Mouse (Mus musculus) liver, embryonic 13.5 days (tissue): ENCODE results near the gene Rftn1. TPM values are rescaled to one million over a fixed set of nuclear protein-coding genes. Genes with fewer than 3 reads are reported as not detected.
A peak's percentile ranks its signal among the peaks of the same experiment; 100 is the strongest.

Experiments used
- ATAC-seq: fragments of 200-750 bp; cut with Nextera tagmentation; 2 replicates; pipeline ENCODE4 v1.8.0; 2017; ENCODE audit warnings: low read depth, mild to moderate bottlenecking, moderate number of reproducible peaks, moderate library complexity
- DNase-seq: peaks from one replicate; pipeline ENCODE4 v3.0.0; 2022
- H3K27ac ChIP-seq: fragments of 300-500 bp; sonication (generic); 2 replicates; pipeline ENCODE4 v1.5.1; 2015; ENCODE audit warnings: moderate library complexity, mild to moderate bottlenecking, inconsistent platforms
- H3K27me3 ChIP-seq: fragments of 300-500 bp; sonication (generic); 2 replicates; pipeline ENCODE4 v1.6.1; 2015; ENCODE audit warnings: mild to moderate bottlenecking, inconsistent platforms
- H3K36me3 ChIP-seq: fragments of 300-500 bp; sonication (generic); 2 replicates; pipeline ENCODE4 v1.6.1; 2015; ENCODE audit warnings: mild to moderate bottlenecking, inconsistent platforms
- H3K4me1 ChIP-seq: fragments of 300-500 bp; sonication (generic); replicated peaks from 2 replicates; pipeline ENCODE4 v1.6.1; 2015; ENCODE audit warnings: inconsistent platforms
- H3K4me2 ChIP-seq: fragments of 300-500 bp; sonication (generic); 2 replicates; pipeline ENCODE4 v1.6.1; 2015; ENCODE audit warnings: inconsistent platforms, mild to moderate bottlenecking, moderate library complexity
- H3K4me3 ChIP-seq: fragments of 300-500 bp; sonication (generic); replicated peaks from 2 replicates; pipeline ENCODE4 v1.5.1; 2015; ENCODE audit warnings: mild to moderate bottlenecking, inconsistent platforms
- H3K9ac ChIP-seq: fragments of 300-500 bp; sonication (generic); 2 replicates; pipeline ENCODE4 v1.6.1; 2015; ENCODE audit warnings: mild to moderate bottlenecking, inconsistent platforms
- H3K9me3 ChIP-seq: fragments of 300-500 bp; sonication (generic); replicated peaks from 2 replicates; pipeline ENCODE4 v1.6.1; 2016; ENCODE audit warnings: inconsistent platforms
- WGBS: fragments of 180-500 bp; shearing (Covaris S2); methylation state at CpG from one replicate; pipeline ENCODE4 v1.1.7; 2015; ENCODE audit not compliant: insufficient replicate concordance; 5-methylcytosine and 5-hydroxymethylcytosine counted together
- polyA plus RNA-seq: library from polyadenylated mRNA; unstranded; fragments of >200 nt; fragmentation: Nextera tagmentation; extraction: Ambion mirVana; gene quantifications from 2 replicates; pipeline ENCODE4 v1.2.1, GENCODE M21; 2015

Gene Rftn1
- polyA plus RNA-seq, 1 experiment from 2014 or later: 5.7 TPM

GRCm38 (mm10) chr17:50033698-50034097 is 156.8 kb downstream of the Rftn1 start:
- no peak for DNase-seq
- H3K27ac ChIP-seq: peak overlapping the region; percentile 91; the same call in 1 of the 2 replicates

DNA sequence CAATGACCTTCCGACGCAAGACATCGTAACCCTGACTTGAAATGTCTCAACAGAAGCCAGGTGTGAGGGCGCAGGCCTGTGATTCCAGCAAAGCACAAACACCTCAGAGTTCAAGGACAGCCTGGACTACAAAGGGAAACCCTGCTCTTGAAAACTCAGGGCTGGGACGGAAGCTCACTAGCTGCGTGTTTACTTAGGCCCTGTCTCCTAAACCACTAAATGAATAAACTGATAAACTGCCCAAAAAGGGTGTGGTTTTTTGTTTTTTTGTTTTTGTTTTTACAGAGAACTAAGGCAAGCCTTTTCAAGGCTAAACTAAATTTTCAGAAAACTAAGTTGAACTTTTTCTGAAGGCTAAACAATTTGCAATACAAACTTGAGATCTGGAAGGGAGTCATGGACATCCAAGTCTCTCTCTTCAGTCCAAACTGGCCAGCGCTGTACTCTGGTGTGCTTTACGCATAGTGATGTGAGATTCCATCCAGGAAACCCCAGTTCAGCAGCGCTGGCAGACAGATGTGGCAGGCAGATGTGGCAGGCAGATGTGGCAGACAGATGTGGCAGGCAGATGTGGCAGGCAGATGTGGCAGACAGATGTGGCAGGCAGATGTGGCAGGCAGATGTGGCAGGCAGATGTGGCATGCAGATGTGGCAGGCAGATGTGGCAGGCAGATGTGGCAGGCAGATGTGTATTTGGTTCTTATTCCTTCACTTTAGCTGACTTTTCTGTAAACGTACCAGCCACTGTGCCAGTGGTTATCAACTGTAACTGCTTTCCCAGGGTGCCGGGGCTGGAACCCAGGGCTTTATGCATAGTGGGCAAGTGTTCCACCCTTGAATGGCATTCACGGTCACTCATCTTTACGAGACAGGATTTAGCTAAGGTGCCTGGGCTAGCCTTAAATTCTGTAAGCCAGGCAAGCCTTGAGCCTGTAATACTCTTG is 158.7 kb downstream of the Rftn1 start:
- no peaks in the 10 kb centered on the region for H3K9me3 ChIP-seq
- H3K4me2 ChIP-seq: 0 out of 2 replicates have a peak overlapping the region, but pooled peaks have one; percentile 0
- H3K27me3 ChIP-seq: no peaks in the 10 kb centered on the region
- ATAC-seq: peak; percentile 82
- H3K36me3 ChIP-seq: 0 out of 2 replicates have a peak, but pooled peaks cover 2% of the 10 kb centered on the region
- no peak overlapping the region for H3K4me3 ChIP-seq
- DNase-seq: peak; percentile 43
- WGBS: 64% methylated on average over 13 of the region's 13 CpGs
- H3K9ac ChIP-seq: 0 out of 2 replicates have a peak overlapping the region, but pooled peaks have one; percentile 23
- peaks cover 55% of the 10 kb centered on the region for H3K4me1 ChIP-seq
- peak overlapping the region; percentile 91 for H3K27ac ChIP-seq

More at GRCm38 (mm10) chr17:50033698-50034097, 156.8 kb downstream of the Rftn1 start:
- 0 out of 2 replicates have a peak, but pooled peaks cover 2% of the 10 kb centered on the region for H3K36me3 ChIP-seq
- H3K27me3 ChIP-seq: no peaks in the 10 kb centered on the region
- peaks cover 42% of the 10 kb centered on the region for H3K4me1 ChIP-seq
- no peak overlapping the region for H3K4me2 ChIP-seq
- 63% methylated on average over 6 of the region's 6 CpGs for WGBS
- no peak overlapping the region for H3K4me3 ChIP-seq
- no peaks in the 10 kb centered on the region for H3K9me3 ChIP-seq
- ATAC-seq: no peak
- no peak overlapping the region for H3K9ac ChIP-seq

DNA sequence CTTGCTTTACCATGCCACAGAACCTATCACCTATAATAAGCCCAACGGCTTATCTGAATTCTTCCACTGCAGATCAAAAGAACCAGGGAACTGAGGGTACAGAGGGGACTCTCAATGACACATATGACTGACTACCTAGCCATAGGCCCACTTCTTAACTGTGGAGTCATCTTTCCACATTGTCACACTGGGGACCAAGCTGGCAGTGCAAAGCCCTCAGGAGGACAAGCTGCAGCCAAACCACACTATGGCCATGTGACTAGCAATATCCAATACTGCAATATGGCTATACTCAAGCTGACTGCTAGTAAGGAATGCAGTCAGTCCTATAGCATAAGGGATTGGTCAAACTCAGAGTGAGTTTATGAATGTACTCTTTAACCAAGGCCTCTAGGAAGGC is 164.8 kb downstream of the Rftn1 start:
- no peak overlapping the region for H3K4me2 ChIP-seq
- peak overlapping the region; percentile 56; the same call in 1 of the 2 replicates for H3K9ac ChIP-seq
- DNase-seq (no peak), ATAC-seq (peak; percentile 13)
- no peak overlapping the region for H3K4me3 ChIP-seq
- H3K27me3 ChIP-seq: no peaks in the 10 kb centered on the region
- no peaks in the 10 kb centered on the region for H3K9me3 ChIP-seq
- H3K27ac ChIP-seq: peak overlapping the region; percentile 83
- whole genome bisulfite sequencing: 16% methylated on average over 1 of the region's 1 CpGs
- H3K36me3 ChIP-seq: no peaks in the 10 kb centered on the region
- H3K4me1 ChIP-seq: peaks cover 77% of the 10 kb centered on the region

- Histone ChIP-seq H3K4me2 (peak overlapping the region; percentile 13), H3K27me3 (no peaks in the 10 kb centered on the region), H3K27ac (peak overlapping the region; percentile 83), H3K4me3 (no peak overlapping the region), H3K4me1 (peaks cover 77% of the 10 kb centered on the region), H3K9me3 (no peaks in the 10 kb centered on the region), H3K36me3 (no peaks in the 10 kb centered on the region), H3K9ac (peak overlapping the region; percentile 56)
- ATAC-seq (no peak), DNase-seq (peak; percentile 62)
- WGBS: 19% methylated on average over 4 of the region's 4 CpGs
Measured at GRCm38 (mm10) chr17:50025173-50025626, 165.3 kb downstream of the Rftn1 start.

- Histone ChIP-seq H3K9ac (peak overlapping the region; percentile 52), H3K9me3 (no peaks in the 10 kb centered on the region), H3K27ac (peak overlapping the region; percentile 99), H3K4me1 (peaks cover 93% of the 10 kb centered on the region), H3K4me2 (peak overlapping the region; percentile 32), H3K27me3 (no peaks in the 10 kb centered on the region), H3K4me3 (no peak overlapping the region), H3K36me3 (no peaks in the 10 kb centered on the region)
- WGBS: 71% methylated on average over 4 of the region's 4 CpGs
- ATAC-seq (no peak), DNase-seq (no peak)
Measured at GRCm38 (mm10) chr17:50021400-50021799, 169.1 kb downstream of the Rftn1 start.

- ATAC-seq (peak; percentile 92), DNase-seq (peak; percentile 88)
- WGBS: 26% methylated on average over 16 of the region's 16 CpGs
- Histone ChIP-seq H3K4me2 (peak overlapping the region; percentile 59), H3K4me1 (peaks cover 90% of the 10 kb centered on the region), H3K27ac (peak overlapping the region; percentile 99), H3K4me3 (peak overlapping the region; percentile 18; the same call in 1 of the 2 replicates), H3K9ac (peak overlapping the region; percentile 78), H3K9me3 (no peaks in the 10 kb centered on the region), H3K27me3 (no peaks in the 10 kb centered on the region), H3K36me3 (no peaks in the 10 kb centered on the region)
Measured at GRCm38 (mm10) chr17:50020211-50021001, 170.1 kb downstream of the Rftn1 start.

DNA sequence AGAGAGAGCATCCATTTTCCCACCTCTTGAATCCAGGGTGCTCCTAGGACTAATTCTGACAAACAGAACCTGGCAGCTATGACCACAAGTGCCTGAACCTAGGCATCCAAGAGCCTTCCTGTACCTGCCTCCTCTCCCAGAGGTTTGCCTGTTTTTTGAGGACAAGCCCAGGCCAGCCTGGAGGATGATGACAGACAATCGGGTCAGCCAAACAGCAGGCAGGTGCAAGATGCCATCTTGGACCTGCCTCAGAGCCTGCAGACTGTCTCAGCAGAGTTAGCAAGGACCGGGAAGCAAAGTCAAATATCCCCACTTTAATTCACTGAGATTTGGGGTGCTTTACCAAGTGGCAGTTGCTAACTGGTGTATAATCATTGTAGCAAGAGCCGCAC is 170.7 kb downstream of the Rftn1 start:
- H3K27ac ChIP-seq: peak overlapping the region; percentile 99
- ATAC-seq (no peak), DNase-seq (no peak)
- H3K4me2 ChIP-seq: peak overlapping the region; percentile 59
- H3K27me3 ChIP-seq: no peaks in the 10 kb centered on the region
- peaks cover 86% of the 10 kb centered on the region for H3K4me1 ChIP-seq
- 0 out of 2 replicates have a peak overlapping the region, but pooled peaks have one; percentile 19 for H3K4me3 ChIP-seq
- 49% methylated on average over 3 of the region's 3 CpGs for WGBS
- H3K9me3 ChIP-seq: no peaks in the 10 kb centered on the region
- H3K36me3 ChIP-seq: no peaks in the 10 kb centered on the region
- peak overlapping the region; percentile 78 for H3K9ac ChIP-seq

DNA sequence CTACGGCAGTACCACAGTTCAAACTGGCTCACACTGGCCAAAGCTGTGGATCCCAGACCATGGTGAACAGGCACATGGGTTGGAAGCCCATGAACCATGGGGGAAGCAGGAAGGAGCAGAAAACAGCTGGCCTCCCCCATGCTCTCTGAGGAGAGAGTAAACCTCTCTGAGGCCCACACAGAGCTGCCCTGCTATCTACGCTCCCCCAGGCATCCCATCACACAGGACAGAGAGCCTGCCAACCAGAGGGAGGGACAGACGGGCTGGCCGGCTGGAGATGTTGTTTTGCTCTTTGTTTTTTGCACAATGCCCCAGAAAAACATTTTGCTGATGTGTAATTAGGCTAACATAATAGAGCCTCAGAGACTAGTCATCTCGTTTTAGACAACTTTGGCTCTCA is 171.4 kb downstream of the Rftn1 start:
- H3K4me2 ChIP-seq: peak overlapping the region; percentile 59
- ATAC-seq (peak; percentile 79), DNase-seq (peak; percentile 79)
- WGBS: 33% methylated on average over 5 of the region's 5 CpGs
- no peaks in the 10 kb centered on the region for H3K27me3 ChIP-seq
- H3K4me3 ChIP-seq: peak overlapping the region; percentile 14; the same call in 1 of the 2 replicates
- H3K36me3 ChIP-seq: no peaks in the 10 kb centered on the region
- H3K9ac ChIP-seq: peak overlapping the region; percentile 78
- peaks cover 79% of the 10 kb centered on the region for H3K4me1 ChIP-seq
- no peaks in the 10 kb centered on the region for H3K9me3 ChIP-seq
- peak overlapping the region; percentile 99 for H3K27ac ChIP-seq

- WGBS: 71% methylated on average over 9 of the region's 9 CpGs
- DNase-seq: no peak
- Histone ChIP-seq H3K4me3 (no peak overlapping the region), H3K4me2 (no peak overlapping the region), H3K27me3 (no peaks in the 10 kb centered on the region), H3K27ac (peak overlapping the region; percentile 66; the same call in 1 of the 2 replicates), H3K4me1 (peaks cover 54% of the 10 kb centered on the region), H3K9ac (no peak overlapping the region), H3K36me3 (no peaks in the 10 kb centered on the region), H3K9me3 (no peaks in the 10 kb centered on the region)
- no peak for ATAC-seq
Measured at GRCm38 (mm10) chr17:50014708-50015107, 175.8 kb downstream of the Rftn1 start.

DNA sequence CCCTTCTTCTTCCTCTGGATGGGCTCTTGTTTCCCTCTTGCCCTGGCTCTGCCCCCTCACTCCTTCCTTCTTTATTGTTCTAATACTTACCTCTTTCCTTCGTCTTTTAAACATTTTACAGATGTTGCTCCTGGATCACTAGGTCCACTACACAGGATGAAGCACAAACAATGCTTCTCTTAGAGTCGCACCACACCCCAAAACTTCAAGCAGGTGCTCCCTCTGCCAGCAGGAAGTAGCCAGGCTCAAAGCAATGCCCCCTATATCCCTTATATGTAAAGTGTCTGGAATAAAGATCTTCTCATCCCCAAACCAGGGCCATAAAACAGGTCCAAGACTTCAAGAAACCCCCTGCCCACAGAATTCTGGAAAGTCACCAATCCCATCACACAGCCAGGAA is 176.6 kb downstream of the Rftn1 start:
- H3K4me2 ChIP-seq: no peak overlapping the region
- DNase-seq (no peak), ATAC-seq (no peak)
- no peak overlapping the region for H3K27ac ChIP-seq
- no peaks in the 10 kb centered on the region for H3K36me3 ChIP-seq
- WGBS: 64% methylated on average over 2 of the region's 2 CpGs
- H3K4me1 ChIP-seq: peaks cover 45% of the 10 kb centered on the region
- no peaks in the 10 kb centered on the region for H3K27me3 ChIP-seq
- H3K9ac ChIP-seq: no peak overlapping the region
- no peak overlapping the region for H3K4me3 ChIP-seq
- H3K9me3 ChIP-seq: no peaks in the 10 kb centered on the region

GRCm38 (mm10) chr17:50010096-50010495 is 180.4 kb downstream of the Rftn1 start:
- H3K9ac ChIP-seq: no peak overlapping the region
- ATAC-seq (no peak), DNase-seq (no peak)
- no peaks in the 10 kb centered on the region for H3K27me3 ChIP-seq
- H3K4me2 ChIP-seq: no peak overlapping the region
- no peak overlapping the region; the same call in 1 of the 2 replicates for H3K27ac ChIP-seq
- H3K4me1 ChIP-seq: peaks cover 41% of the 10 kb centered on the region
- no peaks in the 10 kb centered on the region for H3K9me3 ChIP-seq
- H3K36me3 ChIP-seq: no peaks in the 10 kb centered on the region
- 36% methylated on average over 4 of the region's 4 CpGs for WGBS
- no peak overlapping the region for H3K4me3 ChIP-seq
